Mouse (Mus musculus) heart, embryonic 16.5 days (tissue): ENCODE results near the gene Scoc. TPM values are rescaled to one million over a fixed set of nuclear protein-coding genes. Genes with fewer than 3 reads are reported as not detected.

Experiments
- ATAC-seq: fragments of 200-750 bp; cut with Nextera tagmentation; replicated peaks from 2 replicates; pipeline ENCODE4 v1.8.0; 2017; ENCODE audit warnings: moderate number of reproducible peaks; ENCODE audit not compliant: insufficient read depth, low FRiP score; ENCODE audit errors: extremely low read depth
- H3K27ac ChIP-seq: fragments of 300-500 bp; sonication (generic); 2 replicates; pipeline ENCODE4 v1.5.1; 2014; ENCODE audit warnings: mild to moderate bottlenecking, low read length, control low read depth, moderate library complexity
- H3K27me3 ChIP-seq: fragments of 300-500 bp; sonication (generic); 2 replicates; pipeline ENCODE4 v1.6.1; 2014; ENCODE audit warnings: low read length, mixed read lengths; ENCODE audit not compliant: control insufficient read depth, insufficient read depth
- H3K36me3 ChIP-seq: fragments of 300-500 bp; sonication (generic); 2 replicates; pipeline ENCODE4 v1.6.1; 2014; ENCODE audit not compliant: control insufficient read depth, insufficient read depth
- H3K4me1 ChIP-seq: fragments of 300-500 bp; sonication (generic); 2 replicates; pipeline ENCODE4 v1.6.1; 2014; ENCODE audit warnings: low read length, mixed read lengths; ENCODE audit not compliant: control insufficient read depth, insufficient read depth
- H3K4me2 ChIP-seq: fragments of 300-500 bp; sonication (generic); 2 replicates; pipeline ENCODE4 v1.6.1; 2014; ENCODE audit warnings: low read depth, mild to moderate bottlenecking, control low read depth, low read length
- H3K4me3 ChIP-seq: fragments of 300-500 bp; sonication (generic); 2 replicates; pipeline ENCODE4 v1.5.1; 2014; ENCODE audit warnings: mild to moderate bottlenecking, control low read depth, low read length
- H3K9ac ChIP-seq: fragments of 300-500 bp; sonication (generic); 2 replicates; pipeline ENCODE4 v1.6.1; 2014; ENCODE audit warnings: low read length, control low read depth
- H3K9me3 ChIP-seq: fragments of 300-500 bp; sonication (generic); replicated peaks from 2 replicates; pipeline ENCODE4 v1.6.1; 2016; ENCODE audit warnings: low read length; ENCODE audit not compliant: control insufficient read depth
- WGBS: fragments of 180-500 bp; shearing (Covaris S2); extraction: QIAGEN DNeasy Blood & Tissue Kit; methylation state at CpG from one replicate; pipeline ENCODE4 v1.1.7; 2014; 5-methylcytosine and 5-hydroxymethylcytosine counted together
- polyA plus RNA-seq: library from polyadenylated mRNA; unstranded; fragments of >200 nt; fragmentation: Nextera tagmentation; extraction: Ambion mirVana; gene quantifications from 2 replicates; pipeline ENCODE4 v1.2.1, GENCODE M21; 2015

Scoc gene
- polyA plus RNA-seq, 1 experiment from 2014 or later, result 66.8 TPM

DNA sequence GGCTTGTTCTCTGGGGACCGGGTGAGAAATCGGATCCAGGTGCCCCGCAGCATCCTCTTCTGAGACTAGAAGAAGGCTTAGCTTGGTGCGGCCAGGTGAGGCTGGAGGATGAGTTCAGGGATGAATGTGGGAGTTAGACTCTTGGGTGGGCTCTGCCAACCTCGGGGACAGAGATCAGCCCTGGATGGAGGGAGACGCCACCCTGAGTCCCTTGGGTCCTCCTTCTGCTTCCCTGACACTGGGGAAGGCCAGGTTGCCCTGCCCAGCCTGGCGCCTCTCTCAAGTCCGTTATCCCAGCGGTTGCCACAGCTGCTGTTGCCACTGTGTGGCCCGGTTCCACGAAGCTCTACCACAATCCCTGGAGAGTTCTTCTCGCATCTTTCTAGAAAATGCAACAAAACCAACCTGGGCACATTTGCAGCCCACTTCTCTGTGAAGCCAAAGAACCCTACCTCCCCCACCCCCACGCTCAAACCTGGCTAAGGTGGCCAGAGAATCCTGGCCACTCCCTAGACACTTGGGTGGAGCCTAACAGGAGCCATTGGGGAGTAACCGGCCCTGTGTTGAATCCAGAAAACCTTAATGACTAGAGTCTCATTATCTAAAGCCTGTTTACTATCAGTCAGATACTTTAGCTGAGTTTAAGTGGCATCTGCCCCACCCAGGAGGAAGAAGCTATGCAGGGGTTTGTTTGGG is 68.0 kb downstream of the Scoc start:
- no peak for ATAC-seq
- Histone ChIP-seq H3K36me3 (no peaks in the 10 kb centered on the region), H3K27ac (no peak overlapping the region), H3K4me1 (peaks cover 3% of the 10 kb centered on the region; the same call in 1 of the 2 replicates), H3K9me3 (peaks cover 5% of the 10 kb centered on the region), H3K4me2 (peak overlapping the region; percentile 65), H3K4me3 (peak overlapping the region; percentile 50), H3K27me3 (peaks cover 24% of the 10 kb centered on the region), H3K9ac (no peak overlapping the region)
- WGBS, result 4% methylated on average over 14 of the region's 14 CpGs

GRCm38 (mm10) chr8:83389316-83390005 is 68.7 kb downstream of the Scoc start, which contains the start of gene Clgn:
Gene Clgn, plus strand, starts transcription at chr8:83389867.
- no peak for ATAC-seq
- Histone ChIP-seq H3K9me3 (peaks cover 5% of the 10 kb centered on the region), H3K4me3 (peak within 1 kb of the TSS; percentile 50), H3K27me3 (peaks cover 24% of the 10 kb centered on the region), H3K9ac (no peak within 1 kb of the TSS), H3K4me2 (peak within 1 kb of the TSS; percentile 65), H3K4me1 (peaks cover 3% of the 10 kb centered on the region; the same call in 1 of the 2 replicates), H3K36me3 (no peaks in the 10 kb centered on the region), H3K27ac (no peak within 1 kb of the TSS)
- 4% methylated on average over 41 of the region's 41 CpGs for WGBS

DNA sequence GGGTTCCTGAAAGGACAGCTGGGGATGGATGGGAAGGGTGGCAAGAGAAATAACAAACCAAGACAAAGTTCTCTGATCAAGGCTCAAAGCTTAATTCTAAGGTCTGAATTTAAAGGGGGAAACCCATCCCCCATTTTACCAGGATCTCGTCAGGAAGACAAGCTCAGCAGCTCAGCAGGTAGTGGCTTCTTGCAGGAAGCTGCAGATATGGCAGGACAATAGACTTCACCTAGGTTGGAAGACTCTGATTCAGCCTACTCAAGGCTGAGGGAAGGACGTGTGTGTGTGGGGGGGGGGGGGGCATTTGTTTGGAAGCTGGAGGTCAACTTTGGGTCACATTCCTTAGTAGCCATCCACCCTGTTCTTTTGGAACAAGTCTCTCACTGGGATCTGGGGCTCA is 75.3 kb downstream of the Scoc start:
- H3K9me3 ChIP-seq, result no peaks in the 10 kb centered on the region
- no peak overlapping the region for H3K9ac ChIP-seq
- H3K36me3 ChIP-seq, result no peaks in the 10 kb centered on the region
- no peaks in the 10 kb centered on the region for H3K4me1 ChIP-seq
- 23% methylated on average over 2 of the region's 2 CpGs for WGBS
- H3K4me2 ChIP-seq, result no peak overlapping the region
- H3K27me3 ChIP-seq, result no peaks in the 10 kb centered on the region
- H3K4me3 ChIP-seq, result no peak overlapping the region
- no peak overlapping the region for H3K27ac ChIP-seq
- no peak for ATAC-seq

DNA sequence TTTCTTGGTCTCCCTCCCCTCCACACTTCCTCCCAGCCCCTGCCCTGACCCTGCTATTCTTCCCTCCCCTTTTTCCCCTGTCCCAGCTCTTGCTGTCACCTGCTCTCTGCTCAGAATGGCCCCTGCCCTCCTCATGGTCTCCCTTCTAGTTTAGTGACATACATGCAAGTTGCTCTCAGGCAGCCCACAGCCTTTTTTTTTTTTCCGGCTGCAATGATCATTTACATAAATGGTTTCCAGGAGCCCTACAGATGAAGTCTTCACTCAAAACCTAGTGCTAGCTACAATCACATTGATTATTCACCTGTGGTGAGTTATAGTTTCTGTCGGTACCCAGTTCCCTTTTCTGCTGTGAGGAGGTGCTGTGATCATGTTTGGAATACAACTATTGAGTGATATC is 77.2 kb downstream of the Scoc start:
- Histone ChIP-seq H3K27me3 (no peaks in the 10 kb centered on the region), H3K4me1 (no peaks in the 10 kb centered on the region), H3K27ac (no peak overlapping the region), H3K36me3 (no peaks in the 10 kb centered on the region), H3K4me3 (no peak overlapping the region), H3K9me3 (no peaks in the 10 kb centered on the region), H3K9ac (no peak overlapping the region), H3K4me2 (no peak overlapping the region)
- no peak for ATAC-seq
- 73% methylated on average over 2 of the region's 2 CpGs for WGBS

GRCm38 (mm10) chr8:83380141-83380540 is 78.0 kb downstream of the Scoc start:
- Histone ChIP-seq H3K4me3 (no peak overlapping the region), H3K27ac (no peak overlapping the region), H3K36me3 (no peaks in the 10 kb centered on the region), H3K27me3 (no peaks in the 10 kb centered on the region), H3K9ac (no peak overlapping the region), H3K4me2 (no peak overlapping the region), H3K4me1 (no peaks in the 10 kb centered on the region), H3K9me3 (no peaks in the 10 kb centered on the region)
- no peak for ATAC-seq
- WGBS, result 49% methylated on average over 4 of the region's 4 CpGs

Other genes starting within 250 kb of the Scoc start
- gene Ucp1, start 168.0 kb downstream of the Scoc start, polyA plus RNA-seq, result not detected in 2 replicates
- gene Elmod2, start 125.9 kb downstream of the Scoc start, polyA plus RNA-seq, result 9.8 and 10.4 TPM in 2 replicates
- not detected in 2 replicates for gene Mgat4d, start 109.9 kb downstream of the Scoc start, polyA plus RNA-seq
- 0.04 and 0.05 TPM in 2 replicates for gene Clgn, start 68.5 kb downstream of the Scoc start, polyA plus RNA-seq
- gene Olfr370, start 77.4 kb upstream of the Scoc start, polyA plus RNA-seq, result not detected in 2 replicates
- gene Ndufb7, start 108.3 kb upstream of the Scoc start, polyA plus RNA-seq, result 612 and 678 TPM in 2 replicates
- gene Tecr, start 149.6 kb upstream of the Scoc start, polyA plus RNA-seq, result 372 and 402 TPM in 2 replicates
- gene Dnajb1, start 149.8 kb upstream of the Scoc start, polyA plus RNA-seq, result 47.8 and 49.3 TPM in 2 replicates
- gene Gipc1, start 194.3 kb upstream of the Scoc start, polyA plus RNA-seq, result 135 and 146 TPM in 2 replicates
- 0.43 and 0.69 TPM in 2 replicates for gene Ptger1, start 208.3 kb upstream of the Scoc start, polyA plus RNA-seq
- 17.5 and 20.2 TPM in 2 replicates for gene Pkn1, start 240.8 kb upstream of the Scoc start, polyA plus RNA-seq